Mouse (Mus musculus): ENCODE data around the gene Snx29. TPM values are rescaled to one million over a fixed set of nuclear protein-coding genes. Genes with fewer than 3 reads are reported as not detected.

The Snx29 gene
- polyA plus RNA-seq, 1 experiment from 2014 or later, result 10.0 TPM

- H3K4me2 ChIP-seq, result no peak overlapping the region
- H3K27ac ChIP-seq (ENCODE audit: low read depth, low read length), result no peak overlapping the region; the same call in 1 of the 2 replicates
- 0% methylated on average over 1 of the region's 1 CpGs for WGBS
- H3K4me1 ChIP-seq (ENCODE audit: control insufficient read depth, insufficient read depth, low read length), result peaks cover 7% of the 10 kb centered on the region; the same call in 1 of the 2 replicates
- H3K9ac ChIP-seq (ENCODE audit: low read length), result no peak overlapping the region
- no peak overlapping the region for H3K4me3 ChIP-seq (ENCODE audit: low read depth, low read length)
- ATAC-seq (ENCODE audit: low FRiP score), result peak; percentile 79
- DNase-seq (ENCODE audit: low spot score, missing footprints), result no peak
- H3K9me3 ChIP-seq (ENCODE audit: control insufficient read depth, low read length), result no peaks in the 10 kb centered on the region
- no peaks in the 10 kb centered on the region for H3K36me3 ChIP-seq (ENCODE audit: control insufficient read depth, insufficient read depth, low read length)
- H3K27me3 ChIP-seq (ENCODE audit: control insufficient read depth, insufficient read depth, low read length), result no peaks in the 10 kb centered on the region
Measured at GRCm38 (mm10) chr16:11369642-11370041, 46.9 kb downstream of the Snx29 start.

- Histone ChIP-seq H3K4me1 (ENCODE audit: control insufficient read depth, insufficient read depth, low read length) (peaks cover 7% of the 10 kb centered on the region; the same call in 1 of the 2 replicates), H3K4me3 (ENCODE audit: low read depth, low read length) (no peak overlapping the region), H3K27me3 (ENCODE audit: control insufficient read depth, insufficient read depth, low read length) (no peaks in the 10 kb centered on the region), H3K9me3 (ENCODE audit: control insufficient read depth, low read length) (no peaks in the 10 kb centered on the region), H3K9ac (ENCODE audit: low read length) (no peak overlapping the region), H3K27ac (ENCODE audit: low read depth, low read length) (no peak overlapping the region), H3K36me3 (ENCODE audit: control insufficient read depth, insufficient read depth, low read length) (no peaks in the 10 kb centered on the region), H3K4me2 (no peak overlapping the region)
- WGBS, result 70% methylated on average over 7 of the region's 7 CpGs
- no peak for DNase-seq (ENCODE audit: low spot score, missing footprints)
- ATAC-seq (ENCODE audit: low FRiP score), result 0 out of 2 replicates have a peak, but pooled peaks have one; percentile 27
Measured at GRCm38 (mm10) chr16:11370132-11370544, 47.4 kb downstream of the Snx29 start.

GRCm38 (mm10) chr16:11379264-11379663 is 56.6 kb downstream of the Snx29 start:
- H3K27ac ChIP-seq (ENCODE audit: low read depth, low read length), result no peak overlapping the region
- WGBS, result 82% methylated on average over 3 of the region's 3 CpGs
- no peak overlapping the region for H3K4me2 ChIP-seq
- no peak for DNase-seq (ENCODE audit: low spot score, missing footprints)
- H3K4me3 ChIP-seq (ENCODE audit: low read depth, low read length), result no peak overlapping the region
- no peaks in the 10 kb centered on the region for H3K36me3 ChIP-seq (ENCODE audit: control insufficient read depth, insufficient read depth, low read length)
- no peak overlapping the region for H3K9ac ChIP-seq (ENCODE audit: low read length)
- no peaks in the 10 kb centered on the region for H3K4me1 ChIP-seq (ENCODE audit: control insufficient read depth, insufficient read depth, low read length)
- ATAC-seq (ENCODE audit: low FRiP score), result no peak
- no peaks in the 10 kb centered on the region for H3K9me3 ChIP-seq (ENCODE audit: control insufficient read depth, low read length)
- no peaks in the 10 kb centered on the region for H3K27me3 ChIP-seq (ENCODE audit: control insufficient read depth, insufficient read depth, low read length)

GRCm38 (mm10) chr16:11380038-11380437 is 57.3 kb downstream of the Snx29 start:
- no peaks in the 10 kb centered on the region for H3K9me3 ChIP-seq (ENCODE audit: control insufficient read depth, low read length)
- ATAC-seq (ENCODE audit: low FRiP score) (no peak), DNase-seq (ENCODE audit: low spot score, missing footprints) (no peak)
- no peak overlapping the region for H3K9ac ChIP-seq (ENCODE audit: low read length)
- no peaks in the 10 kb centered on the region for H3K4me1 ChIP-seq (ENCODE audit: control insufficient read depth, insufficient read depth, low read length)
- WGBS, result 92% methylated on average over 5 of the region's 5 CpGs
- no peak overlapping the region for H3K27ac ChIP-seq (ENCODE audit: low read depth, low read length)
- H3K4me3 ChIP-seq (ENCODE audit: low read depth, low read length), result no peak overlapping the region
- H3K36me3 ChIP-seq (ENCODE audit: control insufficient read depth, insufficient read depth, low read length), result no peaks in the 10 kb centered on the region
- no peaks in the 10 kb centered on the region for H3K27me3 ChIP-seq (ENCODE audit: control insufficient read depth, insufficient read depth, low read length)
- no peak overlapping the region for H3K4me2 ChIP-seq

GRCm38 (mm10) chr16:11380871-11381270 is 58.2 kb downstream of the Snx29 start:
- Histone ChIP-seq H3K9ac (ENCODE audit: low read length) (no peak overlapping the region), H3K9me3 (ENCODE audit: control insufficient read depth, low read length) (no peaks in the 10 kb centered on the region), H3K27me3 (ENCODE audit: control insufficient read depth, insufficient read depth, low read length) (no peaks in the 10 kb centered on the region), H3K4me1 (ENCODE audit: control insufficient read depth, insufficient read depth, low read length) (no peaks in the 10 kb centered on the region), H3K4me3 (ENCODE audit: low read depth, low read length) (no peak overlapping the region), H3K4me2 (no peak overlapping the region), H3K36me3 (ENCODE audit: control insufficient read depth, insufficient read depth, low read length) (no peaks in the 10 kb centered on the region), H3K27ac (ENCODE audit: low read depth, low read length) (no peak overlapping the region)
- WGBS, result 92% methylated on average over 8 of the region's 8 CpGs
- ATAC-seq (ENCODE audit: low FRiP score), result no peak
- DNase-seq (ENCODE audit: low spot score, missing footprints), result no peak

GRCm38 (mm10) chr16:11384361-11384760 is 61.7 kb downstream of the Snx29 start:
- Histone ChIP-seq H3K36me3 (ENCODE audit: control insufficient read depth, insufficient read depth, low read length) (no peaks in the 10 kb centered on the region), H3K27ac (ENCODE audit: low read depth, low read length) (no peak overlapping the region), H3K9ac (ENCODE audit: low read length) (no peak overlapping the region), H3K27me3 (ENCODE audit: control insufficient read depth, insufficient read depth, low read length) (no peaks in the 10 kb centered on the region), H3K4me1 (ENCODE audit: control insufficient read depth, insufficient read depth, low read length) (no peaks in the 10 kb centered on the region), H3K4me2 (no peak overlapping the region), H3K9me3 (ENCODE audit: control insufficient read depth, low read length) (no peaks in the 10 kb centered on the region), H3K4me3 (ENCODE audit: low read depth, low read length) (no peak overlapping the region)
- ATAC-seq (ENCODE audit: low FRiP score) (no peak), DNase-seq (ENCODE audit: low spot score, missing footprints) (no peak)
- WGBS, result 92% methylated on average over 5 of the region's 5 CpGs

- Histone ChIP-seq H3K27me3 (ENCODE audit: control insufficient read depth, insufficient read depth, low read length) (no peaks in the 10 kb centered on the region), H3K9ac (ENCODE audit: low read length) (no peak overlapping the region), H3K36me3 (ENCODE audit: control insufficient read depth, insufficient read depth, low read length) (no peaks in the 10 kb centered on the region), H3K4me3 (ENCODE audit: low read depth, low read length) (no peak overlapping the region), H3K9me3 (ENCODE audit: control insufficient read depth, low read length) (no peaks in the 10 kb centered on the region), H3K4me1 (ENCODE audit: control insufficient read depth, insufficient read depth, low read length) (no peaks in the 10 kb centered on the region), H3K4me2 (no peak overlapping the region), H3K27ac (ENCODE audit: low read depth, low read length) (no peak overlapping the region)
- 69% methylated on average over 5 of the region's 5 CpGs for WGBS
- ATAC-seq (ENCODE audit: low FRiP score), result no peak
- no peak for DNase-seq (ENCODE audit: low spot score, missing footprints)
Measured at GRCm38 (mm10) chr16:11385150-11385549, 62.4 kb downstream of the Snx29 start.

GRCm38 (mm10) chr16:11385798-11386197 is 63.1 kb downstream of the Snx29 start:
- H3K27ac ChIP-seq (ENCODE audit: low read depth, low read length), result no peak overlapping the region
- H3K4me2 ChIP-seq, result no peak overlapping the region
- ATAC-seq (ENCODE audit: low FRiP score) (no peak), DNase-seq (ENCODE audit: low spot score, missing footprints) (no peak)
- no peaks in the 10 kb centered on the region for H3K36me3 ChIP-seq (ENCODE audit: control insufficient read depth, insufficient read depth, low read length)
- H3K4me3 ChIP-seq (ENCODE audit: low read depth, low read length), result no peak overlapping the region
- no peaks in the 10 kb centered on the region for H3K9me3 ChIP-seq (ENCODE audit: control insufficient read depth, low read length)
- no peaks in the 10 kb centered on the region for H3K27me3 ChIP-seq (ENCODE audit: control insufficient read depth, insufficient read depth, low read length)
- 89% methylated on average over 5 of the region's 5 CpGs for WGBS
- no peak overlapping the region for H3K9ac ChIP-seq (ENCODE audit: low read length)
- H3K4me1 ChIP-seq (ENCODE audit: control insufficient read depth, insufficient read depth, low read length), result no peaks in the 10 kb centered on the region

GRCm38 (mm10) chr16:11386221-11386620 is 63.5 kb downstream of the Snx29 start:
- H3K4me2 ChIP-seq, result no peak overlapping the region
- no peak overlapping the region for H3K27ac ChIP-seq (ENCODE audit: low read depth, low read length)
- no peaks in the 10 kb centered on the region for H3K36me3 ChIP-seq (ENCODE audit: control insufficient read depth, insufficient read depth, low read length)
- no peak overlapping the region for H3K4me3 ChIP-seq (ENCODE audit: low read depth, low read length)
- no peak overlapping the region for H3K9ac ChIP-seq (ENCODE audit: low read length)
- no peaks in the 10 kb centered on the region for H3K4me1 ChIP-seq (ENCODE audit: control insufficient read depth, insufficient read depth, low read length)
- no peaks in the 10 kb centered on the region for H3K27me3 ChIP-seq (ENCODE audit: control insufficient read depth, insufficient read depth, low read length)
- ATAC-seq (ENCODE audit: low FRiP score), result no peak
- H3K9me3 ChIP-seq (ENCODE audit: control insufficient read depth, low read length), result no peaks in the 10 kb centered on the region
- DNase-seq (ENCODE audit: low spot score, missing footprints), result no peak

- no peak for ATAC-seq (ENCODE audit: low FRiP score)
- Histone ChIP-seq H3K27ac (ENCODE audit: low read depth, low read length) (no peak overlapping the region), H3K4me1 (ENCODE audit: control insufficient read depth, insufficient read depth, low read length) (no peaks in the 10 kb centered on the region), H3K36me3 (ENCODE audit: control insufficient read depth, insufficient read depth, low read length) (no peaks in the 10 kb centered on the region), H3K9me3 (ENCODE audit: control insufficient read depth, low read length) (no peaks in the 10 kb centered on the region), H3K4me2 (no peak overlapping the region), H3K4me3 (ENCODE audit: low read depth, low read length) (no peak overlapping the region), H3K9ac (ENCODE audit: low read length) (no peak overlapping the region), H3K27me3 (ENCODE audit: control insufficient read depth, insufficient read depth, low read length) (no peaks in the 10 kb centered on the region)
- WGBS, result 68% methylated on average over 2 of the region's 2 CpGs
- no peak for DNase-seq (ENCODE audit: low spot score, missing footprints)
Measured at GRCm38 (mm10) chr16:11388085-11388484, 65.4 kb downstream of the Snx29 start.
